Mouse (Mus musculus): Measurements from ENCODE around the gene Atg101. TPM values are rescaled to one million over a fixed set of nuclear protein-coding genes. Genes with fewer than 3 reads are reported as not detected.

Gene Atg101
- polyA plus RNA-seq, 1 experiment from 2014 or later = 74.2 TPM

DNA sequence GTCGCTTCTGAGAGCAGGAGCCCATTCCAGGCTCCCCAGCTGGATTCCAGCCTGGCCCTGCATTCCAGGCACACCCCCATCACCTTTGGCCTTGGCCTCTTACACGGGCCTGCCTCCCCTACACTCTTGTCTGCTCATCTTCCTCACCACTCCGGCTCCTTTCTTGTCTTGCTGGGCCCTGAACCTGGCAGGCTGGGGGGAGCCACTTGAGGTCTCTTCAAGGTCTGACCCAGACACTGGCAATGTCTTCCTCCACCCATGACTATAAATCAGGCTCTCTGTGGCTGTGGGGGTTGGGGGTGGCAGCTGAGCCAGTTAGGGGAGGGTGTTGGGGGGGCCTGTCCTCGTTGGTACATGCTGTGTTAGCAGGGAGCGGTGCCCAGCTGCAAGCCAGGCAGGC, 5.5 kb upstream of the Atg101 start:
- ATAC-seq = no peak
- no peaks in the 10 kb centered on the region for H3K36me3 ChIP-seq (ENCODE audit: insufficient read depth, low read length)
- H3K4me2 ChIP-seq (replicated peaks; ENCODE audit: low read depth, low read length) = no peak overlapping the region
- TF ChIP-seq CTCF (IDR thresholded peaks at IDR 0.05) (no peak), EP300 (IDR thresholded peaks at IDR 0.05) (no peak)
- H3K9ac ChIP-seq (replicated peaks; ENCODE audit: low read depth) = no peak overlapping the region
- H3K4me3 ChIP-seq (ENCODE audit: low read depth, low read length) = no peak overlapping the region
- WGBS = 48% methylated on average over 5 of the region's 5 CpGs
- DNase-seq (ENCODE audit: low spot score) = no peak
- H3K27me3 ChIP-seq (replicated peaks; ENCODE audit: insufficient read depth, low read length) = no peaks in the 10 kb centered on the region
- H3K9me3 ChIP-seq (ENCODE audit: low read length) = no peaks in the 10 kb centered on the region
- no peaks in the 10 kb centered on the region for H3K4me1 ChIP-seq (ENCODE audit: insufficient read depth, low read depth, low read length)
- H3K27ac ChIP-seq (ENCODE audit: low read length) = no peak overlapping the region

DNA sequence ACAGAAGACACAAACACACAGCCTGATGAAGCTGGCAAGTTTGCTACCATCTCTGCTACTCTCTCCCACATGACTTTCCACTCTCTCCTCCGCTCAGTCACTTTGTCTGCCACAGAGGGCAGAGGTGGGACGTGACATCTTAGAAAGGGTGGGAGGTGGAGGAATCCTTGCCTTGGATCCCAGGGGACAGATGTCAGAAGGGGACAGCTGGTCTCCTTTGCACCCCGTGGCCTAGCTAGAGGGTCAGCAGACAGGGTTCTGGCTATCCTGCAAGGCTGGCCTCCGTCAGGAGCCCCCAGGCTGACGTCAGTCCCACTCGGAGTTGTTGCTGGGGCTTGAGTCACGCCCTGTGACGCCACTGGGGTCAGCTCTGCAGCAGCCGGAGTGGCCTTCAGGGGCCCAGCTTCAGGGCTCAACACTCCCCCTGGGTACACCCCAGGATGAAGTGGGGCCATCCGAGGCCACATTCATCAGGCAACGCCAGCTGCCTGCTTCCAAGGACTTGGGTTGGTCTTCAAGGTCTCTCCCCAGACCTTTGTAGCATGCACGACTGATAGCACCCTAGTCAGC, 4.6 kb upstream of the Atg101 start:
- no peak for ATAC-seq
- WGBS = 47% methylated on average over 12 of the region's 12 CpGs
- no peak overlapping the region for H3K4me2 ChIP-seq (replicated peaks; ENCODE audit: low read depth, low read length)
- no peaks in the 10 kb centered on the region for H3K4me1 ChIP-seq (ENCODE audit: insufficient read depth, low read depth, low read length)
- no peak overlapping the region for H3K4me3 ChIP-seq (ENCODE audit: low read depth, low read length)
- no peak for TF ChIP-seq EP300 (IDR thresholded peaks at IDR 0.05)
- TF ChIP-seq CTCF (IDR thresholded peaks at IDR 0.05) = no peak
- no peak overlapping the region for H3K9ac ChIP-seq (replicated peaks; ENCODE audit: low read depth)
- no peaks in the 10 kb centered on the region for H3K27me3 ChIP-seq (replicated peaks; ENCODE audit: insufficient read depth, low read length)
- no peak overlapping the region for H3K27ac ChIP-seq (ENCODE audit: low read length)
- no peak for DNase-seq (ENCODE audit: low spot score)
- H3K9me3 ChIP-seq (ENCODE audit: low read length) = no peaks in the 10 kb centered on the region
- no peaks in the 10 kb centered on the region for H3K36me3 ChIP-seq (ENCODE audit: insufficient read depth, low read length)

DNA sequence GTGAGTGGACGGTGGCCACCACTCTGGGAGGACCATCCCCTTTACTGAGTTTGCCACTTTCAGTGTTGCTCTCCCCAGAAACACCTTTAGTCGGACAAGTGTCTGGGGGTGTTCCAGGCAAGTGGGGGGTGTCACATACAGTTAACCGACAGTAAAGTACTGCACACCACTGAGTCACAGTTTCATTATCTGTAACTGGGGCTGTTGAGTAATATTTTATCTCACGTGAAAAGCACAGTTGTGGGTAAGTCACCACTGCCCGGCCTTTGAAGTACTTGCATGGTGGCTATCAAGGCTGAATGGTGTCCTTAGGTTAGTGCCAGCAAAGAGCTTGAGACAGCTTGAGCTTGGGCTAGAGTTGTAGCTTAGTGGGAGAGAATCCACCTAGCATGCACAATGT, 1.6 kb upstream of the Atg101 start:
- WGBS = 67% methylated on average over 5 of the region's 5 CpGs
- DNase-seq (ENCODE audit: low spot score) = no peak

DNA sequence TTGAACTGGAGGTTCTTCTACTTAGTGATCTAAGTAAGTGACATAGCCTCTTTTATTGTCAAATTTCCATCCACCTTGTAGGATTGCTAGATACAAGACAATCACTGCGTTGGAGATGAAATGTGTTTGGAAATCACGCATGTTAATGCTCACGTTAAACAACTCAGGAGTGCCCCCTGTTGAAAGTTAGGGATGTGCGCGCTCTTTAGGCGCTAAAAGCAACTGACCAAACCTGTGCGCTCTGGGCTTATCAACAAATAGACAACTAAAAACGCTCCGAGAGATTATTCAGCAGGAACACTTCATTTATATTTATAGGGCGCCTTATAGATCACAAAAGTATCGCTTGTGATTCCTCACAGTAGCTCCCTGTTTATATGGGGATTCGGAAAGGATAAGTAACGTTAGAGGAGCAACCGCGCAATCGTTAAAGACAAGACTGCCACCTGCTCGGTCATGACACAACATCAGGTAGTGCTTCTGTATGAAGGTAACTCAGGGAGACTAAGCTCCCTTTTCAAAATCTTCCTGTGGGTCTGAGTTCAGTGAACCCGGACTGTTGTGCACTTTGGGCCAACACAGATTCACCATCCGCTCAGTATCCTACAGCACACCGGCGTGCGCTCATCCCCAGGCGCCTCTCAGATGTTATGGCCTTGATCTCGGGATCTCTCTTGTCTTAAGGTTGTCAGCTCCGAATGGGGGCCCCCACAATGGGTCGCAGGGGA, 725 bp upstream of the Atg101 start:
- Histone ChIP-seq H3K4me2 (replicated peaks; ENCODE audit: low read depth, low read length) (peak overlapping the region; percentile 98), H3K9me3 (ENCODE audit: low read length) (no peaks in the 10 kb centered on the region), H3K27ac (ENCODE audit: low read length) (peak overlapping the region; percentile 62; the same call in 1 of the 2 replicates), H3K36me3 (ENCODE audit: insufficient read depth, low read length) (peaks cover 19% of the 10 kb centered on the region), H3K4me3 (ENCODE audit: low read depth, low read length) (peak overlapping the region; percentile 71), H3K9ac (replicated peaks; ENCODE audit: low read depth) (peak overlapping the region; percentile 70), H3K27me3 (replicated peaks; ENCODE audit: insufficient read depth, low read length) (no peaks in the 10 kb centered on the region), H3K4me1 (ENCODE audit: insufficient read depth, low read depth, low read length) (peaks cover 9% of the 10 kb centered on the region)
- peak; percentile 57 for ATAC-seq
- DNase-seq (ENCODE audit: low spot score) = peak; percentile 91
- 1% methylated on average over 26 of the region's 26 CpGs for WGBS
- TF ChIP-seq CTCF (IDR thresholded peaks at IDR 0.05) (peak; percentile 84), EP300 (IDR thresholded peaks at IDR 0.05) (no peak)

More for the DNA sequence above, 1.6 kb upstream of the Atg101 start:
- no peak for ATAC-seq
- TF ChIP-seq CTCF (IDR thresholded peaks at IDR 0.05) (no peak), EP300 (IDR thresholded peaks at IDR 0.05) (no peak)
- no peaks in the 10 kb centered on the region for H3K9me3 ChIP-seq (ENCODE audit: low read length)
- no peak overlapping the region for H3K4me2 ChIP-seq (replicated peaks; ENCODE audit: low read depth, low read length)
- H3K27ac ChIP-seq (ENCODE audit: low read length) = no peak overlapping the region
- no peaks in the 10 kb centered on the region for H3K27me3 ChIP-seq (replicated peaks; ENCODE audit: insufficient read depth, low read length)
- no peak overlapping the region for H3K9ac ChIP-seq (replicated peaks; ENCODE audit: low read depth)
- peaks cover 10% of the 10 kb centered on the region; the same call in 1 of the 2 replicates for H3K36me3 ChIP-seq (ENCODE audit: insufficient read depth, low read length)
- H3K4me1 ChIP-seq (ENCODE audit: insufficient read depth, low read depth, low read length) = peaks cover 9% of the 10 kb centered on the region
- no peak overlapping the region for H3K4me3 ChIP-seq (ENCODE audit: low read depth, low read length)

DNA sequence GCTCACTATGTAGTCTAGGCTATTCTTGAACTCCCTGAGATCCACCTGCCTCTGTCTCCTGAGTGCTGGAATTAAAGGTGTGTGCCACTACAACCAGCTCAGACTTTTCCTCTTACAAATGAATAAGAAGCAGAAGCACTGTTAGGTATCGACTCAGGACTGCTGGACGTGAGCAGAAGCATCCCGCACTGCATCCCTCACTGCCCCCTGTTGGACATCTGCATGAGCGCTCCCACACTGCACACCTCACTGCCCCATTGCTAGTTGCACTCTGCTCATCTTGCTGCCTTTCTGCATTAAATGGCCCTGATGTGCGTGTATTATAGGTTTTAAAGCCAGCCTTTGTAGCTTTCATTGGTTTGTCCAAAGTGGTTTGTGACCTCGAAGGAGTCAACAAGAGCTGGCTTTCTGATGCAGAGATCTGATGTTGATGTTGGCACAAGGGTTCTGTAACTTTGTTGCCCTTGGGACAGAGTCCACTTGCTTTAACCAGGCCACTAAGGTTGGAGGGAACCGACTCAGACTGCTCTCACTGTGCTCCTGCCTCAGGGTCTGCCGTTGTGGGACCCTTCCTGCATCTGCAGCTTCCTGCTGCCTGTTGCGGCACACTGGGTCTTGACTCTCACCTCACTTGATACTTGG, 2.2 kb downstream of the Atg101 start:
- Histone ChIP-seq H3K4me3 (ENCODE audit: low read depth, low read length) (no peak overlapping the region), H3K27ac (ENCODE audit: low read length) (no peak overlapping the region), H3K4me2 (replicated peaks; ENCODE audit: low read depth, low read length) (no peak overlapping the region), H3K4me1 (ENCODE audit: insufficient read depth, low read depth, low read length) (peaks cover 9% of the 10 kb centered on the region), H3K27me3 (replicated peaks; ENCODE audit: insufficient read depth, low read length) (no peaks in the 10 kb centered on the region), H3K9me3 (ENCODE audit: low read length) (no peaks in the 10 kb centered on the region), H3K36me3 (ENCODE audit: insufficient read depth, low read length) (peaks cover 38% of the 10 kb centered on the region), H3K9ac (replicated peaks; ENCODE audit: low read depth) (no peak overlapping the region)
- DNase-seq (ENCODE audit: low spot score) = peak; percentile 49
- 65% methylated on average over 9 of the region's 9 CpGs for WGBS
- TF ChIP-seq CTCF (IDR thresholded peaks at IDR 0.05) (peak; percentile 77), EP300 (IDR thresholded peaks at IDR 0.05) (no peak)
- no peak for ATAC-seq

DNA sequence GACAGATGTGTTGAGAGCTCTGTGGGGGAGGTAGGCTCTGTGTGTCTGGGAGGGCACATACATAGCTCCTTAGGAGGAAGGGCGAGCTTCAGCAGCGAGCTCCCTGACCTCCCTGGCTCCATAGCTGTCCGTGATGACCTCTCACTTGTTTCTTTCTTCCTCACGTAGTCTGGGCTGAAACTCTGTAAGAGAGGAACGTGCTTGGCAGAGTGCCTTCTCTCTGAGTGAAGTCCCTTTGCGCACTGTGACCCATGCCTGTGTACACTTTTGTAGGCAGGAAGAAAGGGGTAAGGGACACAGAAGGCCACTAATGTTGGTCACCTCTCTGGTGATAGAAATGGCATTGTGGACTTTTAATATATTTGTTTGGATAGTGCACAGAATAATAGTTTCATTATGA, 3.3 kb downstream of the Atg101 start:
- Histone ChIP-seq H3K36me3 (ENCODE audit: insufficient read depth, low read length) (peaks cover 38% of the 10 kb centered on the region), H3K27ac (ENCODE audit: low read length) (no peak overlapping the region), H3K27me3 (replicated peaks; ENCODE audit: insufficient read depth, low read length) (no peaks in the 10 kb centered on the region), H3K9me3 (ENCODE audit: low read length) (no peaks in the 10 kb centered on the region), H3K4me1 (ENCODE audit: insufficient read depth, low read depth, low read length) (peaks cover 9% of the 10 kb centered on the region), H3K4me3 (ENCODE audit: low read depth, low read length) (no peak overlapping the region), H3K9ac (replicated peaks; ENCODE audit: low read depth) (no peak overlapping the region), H3K4me2 (replicated peaks; ENCODE audit: low read depth, low read length) (no peak overlapping the region)
- ATAC-seq = no peak
- WGBS = 79% methylated on average over 6 of the region's 6 CpGs
- TF ChIP-seq EP300 (IDR thresholded peaks at IDR 0.05) (no peak), CTCF (IDR thresholded peaks at IDR 0.05) (no peak)
- no peak for DNase-seq (ENCODE audit: low spot score)
